Mouse (Mus musculus): ENCODE results near the gene Trafd1. TPM values are rescaled to one million over a fixed set of nuclear protein-coding genes. Genes with fewer than 3 reads are reported as not detected.
A peak's percentile ranks its signal among the peaks of the same experiment; 100 is the strongest.

The Trafd1 gene
- polyA plus RNA-seq (2015; fragmentation: Nextera tagmentation; extraction: Ambion mirVana): 47.3 and 54.6 TPM in 2 replicates

- Histone ChIP-seq H3K27me3 (ENCODE audit: insufficient read depth, low read length) (no peaks in the 10 kb centered on the region), H3K9me3 (replicated peaks; ENCODE audit: low read length) (no peaks in the 10 kb centered on the region), H3K36me3 (ENCODE audit: insufficient read depth, low read length) (peaks cover 5% of the 10 kb centered on the region; the same call in 1 of the 2 replicates), H3K4me2 (ENCODE audit: low read length) (peak within 1 kb of the TSS; percentile 71), H3K9ac (ENCODE audit: low read depth, low read length) (peak within 1 kb of the TSS; percentile 85), H3K4me3 (replicated peaks; ENCODE audit: low read depth, low read length) (peak within 1 kb of the TSS; percentile 78), H3K27ac (peak within 1 kb of the TSS; percentile 91), H3K4me1 (replicated peaks; ENCODE audit: insufficient read depth, low read length) (no peaks in the 10 kb centered on the region)
- TF ChIP-seq CTCF (IDR thresholded peaks at IDR 0.05; ENCODE audit: low read depth): no peak
- ATAC-seq (replicated peaks; ENCODE audit: low FRiP score, low read depth) (peak; percentile 96), DNase-seq (ENCODE audit: low spot score) (peak; percentile 98)
- 1% methylated on average over 40 of the region's 45 CpGs for WGBS
Observed at GRCm38 (mm10) chr5:121385461-121386119, at the start of gene Trafd1. Gene Trafd1 (minus strand): TSS chr5:121385632.

- ATAC-seq (replicated peaks; ENCODE audit: low FRiP score, low read depth) (no peak), DNase-seq (ENCODE audit: low spot score) (no peak)
- Histone ChIP-seq H3K27me3 (ENCODE audit: insufficient read depth, low read length) (no peaks in the 10 kb centered on the region), H3K4me2 (ENCODE audit: low read length) (no peak overlapping the region), H3K9ac (ENCODE audit: low read depth, low read length) (no peak overlapping the region), H3K36me3 (ENCODE audit: insufficient read depth, low read length) (peaks cover 97% of the 10 kb centered on the region), H3K27ac (no peak overlapping the region), H3K4me3 (replicated peaks; ENCODE audit: low read depth, low read length) (no peak overlapping the region), H3K9me3 (replicated peaks; ENCODE audit: low read length) (no peaks in the 10 kb centered on the region), H3K4me1 (replicated peaks; ENCODE audit: insufficient read depth, low read length) (no peaks in the 10 kb centered on the region)
- TF ChIP-seq CTCF (IDR thresholded peaks at IDR 0.05; ENCODE audit: low read depth): no peak
- 95% methylated on average over 3 of the region's 3 CpGs for WGBS
Observed at GRCm38 (mm10) chr5:121428954-121429353, 43.5 kb upstream of the Trafd1 start.

- ATAC-seq (replicated peaks; ENCODE audit: low FRiP score, low read depth) (peak; percentile 80), DNase-seq (ENCODE audit: low spot score) (peak; percentile 6)
- no peak overlapping the region for H3K27ac ChIP-seq
- no peak overlapping the region for H3K9ac ChIP-seq (ENCODE audit: low read depth, low read length)
- WGBS: 80% methylated on average over 10 of the region's 10 CpGs
- H3K27me3 ChIP-seq (ENCODE audit: insufficient read depth, low read length): no peaks in the 10 kb centered on the region
- no peaks in the 10 kb centered on the region for H3K4me1 ChIP-seq (replicated peaks; ENCODE audit: insufficient read depth, low read length)
- TF ChIP-seq CTCF (IDR thresholded peaks at IDR 0.05; ENCODE audit: low read depth): no peak
- no peak overlapping the region for H3K4me2 ChIP-seq (ENCODE audit: low read length)
- H3K36me3 ChIP-seq (ENCODE audit: insufficient read depth, low read length): peaks cover 89% of the 10 kb centered on the region
- no peak overlapping the region for H3K4me3 ChIP-seq (replicated peaks; ENCODE audit: low read depth, low read length)
- no peaks in the 10 kb centered on the region for H3K9me3 ChIP-seq (replicated peaks; ENCODE audit: low read length)
Observed at GRCm38 (mm10) chr5:121423297-121423696, 37.9 kb upstream of the Trafd1 start.

- no peak for ATAC-seq (replicated peaks; ENCODE audit: low FRiP score, low read depth)
- TF ChIP-seq CTCF (IDR thresholded peaks at IDR 0.05; ENCODE audit: low read depth): no peak
- Histone ChIP-seq H3K27ac (no peak overlapping the region), H3K36me3 (ENCODE audit: insufficient read depth, low read length) (peaks cover 88% of the 10 kb centered on the region), H3K4me3 (replicated peaks; ENCODE audit: low read depth, low read length) (no peak overlapping the region), H3K27me3 (ENCODE audit: insufficient read depth, low read length) (no peaks in the 10 kb centered on the region), H3K9ac (ENCODE audit: low read depth, low read length) (no peak overlapping the region), H3K4me1 (replicated peaks; ENCODE audit: insufficient read depth, low read length) (no peaks in the 10 kb centered on the region), H3K4me2 (ENCODE audit: low read length) (no peak overlapping the region), H3K9me3 (replicated peaks; ENCODE audit: low read length) (no peaks in the 10 kb centered on the region)
- no peak for DNase-seq (ENCODE audit: low spot score)
- 90% methylated on average over 6 of the region's 6 CpGs for WGBS
Observed at GRCm38 (mm10) chr5:121422787-121423186, 37.4 kb upstream of the Trafd1 start.

- no peak for DNase-seq (ENCODE audit: low spot score)
- no peak for TF ChIP-seq CTCF (IDR thresholded peaks at IDR 0.05; ENCODE audit: low read depth)
- H3K9me3 ChIP-seq (replicated peaks; ENCODE audit: low read length): no peaks in the 10 kb centered on the region
- no peak overlapping the region for H3K4me2 ChIP-seq (ENCODE audit: low read length)
- H3K9ac ChIP-seq (ENCODE audit: low read depth, low read length): no peak overlapping the region
- no peak overlapping the region for H3K27ac ChIP-seq
- H3K4me3 ChIP-seq (replicated peaks; ENCODE audit: low read depth, low read length): no peak overlapping the region
- no peak for ATAC-seq (replicated peaks; ENCODE audit: low FRiP score, low read depth)
- H3K4me1 ChIP-seq (replicated peaks; ENCODE audit: insufficient read depth, low read length): no peaks in the 10 kb centered on the region
- peaks cover 80% of the 10 kb centered on the region for H3K36me3 ChIP-seq (ENCODE audit: insufficient read depth, low read length)
- 87% methylated on average over 9 of the region's 9 CpGs for WGBS
- no peaks in the 10 kb centered on the region for H3K27me3 ChIP-seq (ENCODE audit: insufficient read depth, low read length)
Observed at GRCm38 (mm10) chr5:121420721-121421120, 35.3 kb upstream of the Trafd1 start.

- no peak overlapping the region for H3K9ac ChIP-seq (ENCODE audit: low read depth, low read length)
- ATAC-seq (replicated peaks; ENCODE audit: low FRiP score, low read depth) (no peak), DNase-seq (ENCODE audit: low spot score) (no peak)
- H3K27me3 ChIP-seq (ENCODE audit: insufficient read depth, low read length): no peaks in the 10 kb centered on the region
- no peak overlapping the region for H3K4me3 ChIP-seq (replicated peaks; ENCODE audit: low read depth, low read length)
- 78% methylated on average over 4 of the region's 4 CpGs for WGBS
- H3K4me2 ChIP-seq (ENCODE audit: low read length): no peak overlapping the region
- no peak overlapping the region; the same call in 1 of the 2 replicates for H3K27ac ChIP-seq
- no peak for TF ChIP-seq CTCF (IDR thresholded peaks at IDR 0.05; ENCODE audit: low read depth)
- H3K9me3 ChIP-seq (replicated peaks; ENCODE audit: low read length): no peaks in the 10 kb centered on the region
- peaks cover 37% of the 10 kb centered on the region for H3K36me3 ChIP-seq (ENCODE audit: insufficient read depth, low read length)
- H3K4me1 ChIP-seq (replicated peaks; ENCODE audit: insufficient read depth, low read length): no peaks in the 10 kb centered on the region
Observed at GRCm38 (mm10) chr5:121410975-121411374, 25.5 kb upstream of the Trafd1 start.
